Mouse (Mus musculus): ENCODE measurements around the gene 4931408C20Rik.

4931408C20Rik gene

GRCm38 (mm10) chr1:26686842-26687760, at the start of gene 4931408C20Rik:
Gene 4931408C20Rik, minus strand, starts transcription at chr1:26687460.
- peak; percentile 32 to 84 for DNase-seq (ENCODE audit: low spot score in 2 of 2)

- DNase-seq (ENCODE audit: low spot score in 2 of 2) = no peak
Measured at GRCm38 (mm10) chr1:26687926-26688325, 666 bp upstream of the 4931408C20Rik start.

GRCm38 (mm10) chr1:26685952-26686693, 1.1 kb downstream of the 4931408C20Rik start:
- DNase-seq (ENCODE audit: low spot score in 2 of 2) = no peak

GRCm38 (mm10) chr1:26685383-26685782, 1.9 kb downstream of the 4931408C20Rik start:
- DNase-seq (ENCODE audit: low spot score in 2 of 2) = no peak

GRCm38 (mm10) chr1:26649704-26650388, 37.4 kb downstream of the 4931408C20Rik start:
- no peak for DNase-seq (ENCODE audit: low spot score in 2 of 2)

- no peak for DNase-seq (ENCODE audit: low spot score in 2 of 2)
Measured at GRCm38 (mm10) chr1:26636051-26636450, 51.2 kb downstream of the 4931408C20Rik start.
